Mouse (Mus musculus): ENCODE data around the gene Scamp2.

Scamp2 gene

GRCm38 (mm10) chr9:57560861-57561710, at the start of gene Scamp2:
Gene Scamp2, plus strand, starts transcription at chr9:57560943.
- peak; percentile 87 for DNase-seq (ENCODE audit: low read depth, low spot score)

- DNase-seq (ENCODE audit: low read depth, low spot score): no peak
These were observed 43.6 kb upstream of the Scamp2 start for GRCm38 (mm10) chr9:57517113-57517512.

- DNase-seq (ENCODE audit: low read depth, low spot score): no peak
These were observed 40.2 kb upstream of the Scamp2 start for GRCm38 (mm10) chr9:57520375-57521055.

- DNase-seq (ENCODE audit: low read depth, low spot score): peak; percentile 82
These were observed 39.5 kb upstream of the Scamp2 start, which contains the start of gene Cox5a for GRCm38 (mm10) chr9:57521056-57521911. Gene Cox5a, plus strand, starts transcription at chr9:57521274.

GRCm38 (mm10) chr9:57522114-57522860, 38.5 kb upstream of the Scamp2 start:
- no peak for DNase-seq (ENCODE audit: low read depth, low spot score)

- no peak for DNase-seq (ENCODE audit: low read depth, low spot score)
These were observed 37.9 kb upstream of the Scamp2 start for GRCm38 (mm10) chr9:57522861-57523246.

- DNase-seq (ENCODE audit: low read depth, low spot score): no peak
These were observed 37.0 kb upstream of the Scamp2 start for GRCm38 (mm10) chr9:57523754-57524153.

- no peak for DNase-seq (ENCODE audit: low read depth, low spot score)
These were observed 36.3 kb upstream of the Scamp2 start for GRCm38 (mm10) chr9:57524439-57524838.

GRCm38 (mm10) chr9:57525516-57525915, 35.2 kb upstream of the Scamp2 start:
- no peak for DNase-seq (ENCODE audit: low read depth, low spot score)

- no peak for DNase-seq (ENCODE audit: low read depth, low spot score)
These were observed 34.3 kb upstream of the Scamp2 start for GRCm38 (mm10) chr9:57526435-57526834.

- no peak for DNase-seq (ENCODE audit: low read depth, low spot score)
These were observed 28.8 kb upstream of the Scamp2 start for GRCm38 (mm10) chr9:57531946-57532345.

- no peak for DNase-seq (ENCODE audit: low read depth, low spot score)
These were observed 24.4 kb upstream of the Scamp2 start for GRCm38 (mm10) chr9:57536362-57536761.

GRCm38 (mm10) chr9:57537044-57537727, 23.6 kb upstream of the Scamp2 start, which contains the start of gene Fam219b:
Gene Fam219b, plus strand, starts transcription at chr9:57537528.
- peak; percentile 78 for DNase-seq (ENCODE audit: low read depth, low spot score)

GRCm38 (mm10) chr9:57537728-57538181, 23.0 kb upstream of the Scamp2 start:
- no peak for DNase-seq (ENCODE audit: low read depth, low spot score)

GRCm38 (mm10) chr9:57539550-57539949, 21.2 kb upstream of the Scamp2 start:
- DNase-seq (ENCODE audit: low read depth, low spot score): no peak

- DNase-seq (ENCODE audit: low read depth, low spot score): no peak
These were observed 19.4 kb upstream of the Scamp2 start for GRCm38 (mm10) chr9:57541312-57541711.

- no peak for DNase-seq (ENCODE audit: low read depth, low spot score)
These were observed 16.8 kb upstream of the Scamp2 start for GRCm38 (mm10) chr9:57543951-57544350.

GRCm38 (mm10) chr9:57547287-57547686, 13.5 kb upstream of the Scamp2 start:
- no peak for DNase-seq (ENCODE audit: low read depth, low spot score)

- DNase-seq (ENCODE audit: low read depth, low spot score): no peak
These were observed 12.9 kb upstream of the Scamp2 start for GRCm38 (mm10) chr9:57547869-57548268.

- no peak for DNase-seq (ENCODE audit: low read depth, low spot score)
These were observed 11.6 kb upstream of the Scamp2 start for GRCm38 (mm10) chr9:57549186-57549585.
